Mouse (Mus musculus): ENCODE measurements around the gene Ppp4r3a.
"Not testable (repeated sequence)": the region's sequence is repeated elsewhere in the genome, so short reads cannot be mapped to it uniquely, and the experiment has no call there.

The Ppp4r3a gene

DNA sequence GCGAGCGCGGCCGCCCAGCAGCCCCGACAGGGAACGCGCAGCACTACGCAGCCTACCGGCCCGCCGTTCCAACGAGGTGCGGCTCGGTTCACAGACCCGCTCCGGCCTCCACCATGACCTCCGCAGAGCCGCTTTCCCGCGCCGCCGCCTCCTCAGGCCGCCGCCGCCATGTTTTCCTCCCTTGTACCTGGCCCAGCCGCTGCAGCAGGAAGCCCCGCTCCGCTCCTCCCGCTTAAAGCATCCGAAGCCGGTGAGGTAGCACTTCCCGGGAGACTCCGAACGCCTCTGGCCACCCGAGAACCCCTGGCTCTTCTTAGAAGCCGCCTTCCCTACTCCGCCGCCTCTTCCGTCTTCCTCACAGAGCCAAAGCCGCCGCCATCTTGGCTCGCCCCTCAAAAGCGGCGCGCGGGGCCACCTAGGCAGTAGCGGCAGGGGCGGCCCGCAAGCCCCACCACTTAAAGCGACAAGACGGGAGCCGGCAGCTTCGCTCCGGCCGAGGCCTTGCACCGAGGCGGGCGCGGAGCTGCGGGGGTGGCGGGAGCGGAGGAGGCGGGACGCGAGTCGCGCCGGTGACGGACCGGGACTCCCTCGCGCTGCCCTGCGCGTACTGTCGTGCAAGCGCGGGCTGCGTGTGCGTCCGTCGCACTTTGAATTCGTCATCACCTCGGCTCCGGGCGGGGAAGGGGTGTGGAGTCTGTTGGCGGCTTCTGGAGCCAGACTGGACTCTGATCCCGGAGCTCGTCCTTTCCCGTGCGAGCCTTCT, at the start of gene Ppp4r3a:
TSS of gene Ppp4r3a (minus strand) at position 627 of the 763 bp plus-strand sequence.
- in situ Hi-C loops (cut with MboI; ENCODE audit: low pct_unique_long_range_greater_than_20kb in 1 of 2, low sequenced_read_pairs in 2 of 2, unreplicated experiment in 1 of 2), result no loop called here

DNA sequence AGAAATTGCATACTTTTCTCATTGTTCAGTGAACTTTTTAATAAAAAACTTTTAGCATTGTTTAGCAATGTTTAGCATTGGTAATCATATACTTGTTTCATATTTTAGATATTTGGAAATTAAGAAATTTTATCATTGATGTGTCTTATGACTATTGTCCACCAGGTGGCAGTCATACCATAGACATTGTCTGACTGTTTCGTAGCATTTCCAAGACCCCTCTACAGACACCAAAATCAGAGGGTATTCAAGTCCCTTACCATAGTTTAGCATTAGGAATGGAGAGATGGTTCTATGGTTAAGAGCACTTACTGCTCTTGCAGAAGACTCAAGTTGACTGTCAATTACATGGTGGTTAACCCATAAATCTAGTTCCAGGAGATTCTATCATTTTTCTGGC, 39.5 kb upstream of the Ppp4r3a start:
- in situ Hi-C loops (cut with MboI; ENCODE audit: low pct_unique_long_range_greater_than_20kb in 1 of 2, low sequenced_read_pairs in 2 of 2, unreplicated experiment in 1 of 2), result loop anchor here in 1 of 2 experiments (25.0 kb wide), 1 partner anchor 239 kb away; no protein-coding TSS in a partner anchor

GRCm38 (mm10) chr12:101122066-101122465, 38.6 kb upstream of the Ppp4r3a start:
- in situ Hi-C loops (cut with MboI; ENCODE audit: low pct_unique_long_range_greater_than_20kb in 1 of 2, low sequenced_read_pairs in 2 of 2, unreplicated experiment in 1 of 2), result loop anchor here in 1 of 2 experiments (25.0 kb wide), 1 partner anchor 240 kb away; no protein-coding TSS in a partner anchor

DNA sequence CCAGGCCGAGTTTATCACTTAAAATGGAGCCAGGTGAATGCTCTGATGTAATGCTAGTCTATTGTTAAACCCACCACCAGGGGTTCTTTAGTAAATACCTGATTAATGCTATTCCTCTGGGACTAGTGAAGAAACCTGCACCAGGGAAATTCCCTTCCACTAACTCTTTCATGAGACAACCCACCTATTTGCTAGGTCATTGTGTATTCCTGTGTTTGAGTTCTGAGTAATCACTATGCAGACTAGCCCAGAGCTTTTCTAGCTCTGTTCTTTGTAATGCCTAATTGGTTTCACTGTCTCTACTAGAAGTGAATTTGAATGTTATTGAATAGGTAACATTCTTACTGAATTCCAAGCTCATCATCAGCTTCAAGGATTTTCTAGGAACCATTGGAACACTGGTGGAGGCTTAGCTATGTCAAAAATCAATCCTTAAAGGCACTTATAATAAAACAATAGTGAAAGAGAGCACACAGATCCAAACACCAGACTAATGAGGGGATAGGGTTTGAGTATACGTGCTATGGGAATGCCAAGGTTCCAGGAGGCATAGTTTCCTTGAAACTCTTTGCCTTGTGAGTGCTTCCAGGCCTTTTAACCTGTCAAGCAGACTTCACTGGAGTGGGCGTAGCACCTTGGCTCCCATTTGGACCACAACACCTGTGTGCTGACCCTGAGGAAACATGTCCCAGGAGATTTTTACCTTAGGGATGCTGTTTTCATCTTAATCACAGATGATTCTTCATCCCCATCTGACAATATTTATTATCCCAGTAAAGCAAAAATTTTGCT, 26.5 kb upstream of the Ppp4r3a start:
- in situ Hi-C loops (cut with MboI; ENCODE audit: low pct_unique_long_range_greater_than_20kb in 1 of 2, low sequenced_read_pairs in 2 of 2, unreplicated experiment in 1 of 2), result loop anchor here in 1 of 2 experiments (25.0 kb wide), 1 partner anchor 252 kb away; no protein-coding TSS in a partner anchor

GRCm38 (mm10) chr12:101107722-101108121, 24.2 kb upstream of the Ppp4r3a start:
- in situ Hi-C loops (cut with MboI; ENCODE audit: low pct_unique_long_range_greater_than_20kb in 1 of 2, low sequenced_read_pairs in 2 of 2, unreplicated experiment in 1 of 2), result loop anchor here in 1 of 2 experiments (25.0 kb wide), 1 partner anchor 255 kb away; no protein-coding TSS in a partner anchor

- in situ Hi-C loops (cut with MboI; ENCODE audit: low pct_unique_long_range_greater_than_20kb in 1 of 2, low sequenced_read_pairs in 2 of 2, unreplicated experiment in 1 of 2), result loop anchor here in 1 of 2 experiments (25.0 kb wide), 1 partner anchor 257 kb away; no protein-coding TSS in a partner anchor
These were observed 22.1 kb upstream of the Ppp4r3a start for GRCm38 (mm10) chr12:101105571-101105970.

GRCm38 (mm10) chr12:101102648-101103047, 19.1 kb upstream of the Ppp4r3a start:
- in situ Hi-C loops (cut with MboI; ENCODE audit: low pct_unique_long_range_greater_than_20kb in 1 of 2, low sequenced_read_pairs in 2 of 2, unreplicated experiment in 1 of 2), result loop anchor here in 1 of 2 experiments (25.0 kb wide), 1 partner anchor 260 kb away; no protein-coding TSS in a partner anchor

DNA sequence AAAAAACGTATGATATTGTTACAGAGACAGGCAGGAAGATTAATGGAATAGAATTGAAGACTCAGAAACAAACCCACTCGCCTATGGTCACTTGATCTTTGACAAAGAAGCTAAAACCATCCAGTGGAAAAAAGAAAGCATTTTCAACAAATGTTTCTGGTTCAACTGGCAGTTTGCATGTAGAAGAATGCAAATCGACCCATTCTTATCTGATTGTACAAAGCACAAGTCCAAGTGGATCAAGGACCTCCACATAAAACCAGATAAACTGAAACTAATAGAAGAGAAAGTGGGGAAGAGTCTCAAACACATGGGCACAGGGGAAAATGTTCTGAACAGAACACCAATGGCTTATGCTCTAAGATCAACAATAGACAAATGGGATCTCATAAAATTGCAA, 10.2 kb upstream of the Ppp4r3a start:
- in situ Hi-C loops (cut with MboI; ENCODE audit: low pct_unique_long_range_greater_than_20kb in 1 of 2, low sequenced_read_pairs in 2 of 2, unreplicated experiment in 1 of 2), result not testable (repeated sequence)

DNA sequence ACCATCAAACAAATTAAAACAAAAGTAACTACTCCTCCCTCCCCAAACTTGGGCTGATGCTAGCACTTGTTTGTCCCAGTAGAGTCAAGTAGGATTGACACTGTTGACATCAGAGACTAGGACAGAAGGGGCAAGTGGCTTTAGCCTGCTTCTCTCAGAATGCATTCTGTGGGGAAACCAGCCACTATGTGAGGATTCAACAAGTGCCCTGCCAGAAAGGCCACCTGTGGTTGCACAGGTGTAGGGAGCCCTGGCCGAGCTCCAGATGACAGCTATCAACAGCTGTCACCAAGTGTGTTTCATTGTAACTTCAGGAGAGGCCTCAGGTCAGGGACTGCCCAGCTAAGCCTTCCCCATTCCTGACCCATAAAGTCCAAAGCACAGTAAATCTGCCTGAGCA, 6.5 kb upstream of the Ppp4r3a start:
- in situ Hi-C loops (cut with MboI; ENCODE audit: low pct_unique_long_range_greater_than_20kb in 1 of 2, low sequenced_read_pairs in 2 of 2, unreplicated experiment in 1 of 2), result no loop called here

DNA sequence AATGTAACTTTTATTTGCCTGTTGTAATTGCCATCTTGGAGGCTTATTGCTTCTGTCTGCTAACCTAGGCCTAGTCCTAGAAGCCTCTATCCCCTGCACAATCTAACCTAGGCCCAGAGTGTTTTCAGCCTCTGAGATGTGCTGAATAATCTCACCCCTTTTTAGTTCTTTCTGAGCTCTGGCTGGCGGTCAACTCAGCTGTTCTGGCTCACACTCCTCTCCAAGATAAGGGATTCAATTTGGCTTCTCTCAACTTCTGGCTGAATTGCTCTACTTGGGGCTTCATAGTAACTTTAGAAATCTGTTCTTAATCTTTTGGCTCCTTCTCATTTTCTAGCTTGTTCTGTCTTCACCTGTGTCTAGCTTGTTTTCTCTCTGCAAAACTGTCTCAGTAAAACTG, 3.9 kb upstream of the Ppp4r3a start:
- in situ Hi-C loops (cut with MboI; ENCODE audit: low pct_unique_long_range_greater_than_20kb in 1 of 2, low sequenced_read_pairs in 2 of 2, unreplicated experiment in 1 of 2), result no loop called here

DNA sequence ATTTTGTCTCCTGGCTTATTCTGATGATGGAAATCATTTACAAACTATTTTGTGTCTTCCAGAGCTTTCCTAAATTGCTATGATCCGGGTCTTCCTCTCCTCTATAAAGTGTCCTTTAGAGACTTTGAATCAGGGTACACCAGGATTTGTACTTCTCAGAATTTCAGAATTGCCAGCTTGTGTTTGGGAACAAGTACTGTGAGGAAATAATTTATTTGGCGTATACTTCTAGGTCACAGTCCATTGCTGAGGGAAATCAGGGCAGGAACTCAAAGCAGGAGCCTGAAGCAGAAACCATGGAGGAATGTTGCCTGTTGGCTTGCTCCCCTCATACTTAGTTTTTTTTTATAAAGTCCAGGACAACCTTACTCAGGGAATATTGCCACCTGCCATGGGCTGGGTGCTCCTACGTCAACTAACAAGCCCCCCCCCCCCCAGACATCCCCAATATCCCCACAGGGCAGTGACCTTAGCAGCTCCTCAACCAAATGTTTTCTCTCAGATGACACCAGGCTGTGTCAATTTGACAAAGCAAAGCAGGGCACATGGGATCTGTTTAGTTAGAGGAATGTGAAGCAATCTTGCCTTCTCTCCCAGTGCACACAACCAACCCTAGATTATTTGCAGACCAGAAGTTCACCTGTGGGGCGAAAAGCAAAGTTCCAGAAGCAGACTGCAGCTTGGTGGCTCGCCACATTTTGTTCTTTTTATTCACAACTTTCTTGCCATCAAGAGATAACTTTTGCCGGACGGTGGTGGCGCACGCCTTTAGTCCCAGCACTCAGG, 1.6 kb upstream of the Ppp4r3a start:
- in situ Hi-C loops (cut with MboI; ENCODE audit: low pct_unique_long_range_greater_than_20kb in 1 of 2, low sequenced_read_pairs in 2 of 2, unreplicated experiment in 1 of 2), result no loop called here

DNA sequence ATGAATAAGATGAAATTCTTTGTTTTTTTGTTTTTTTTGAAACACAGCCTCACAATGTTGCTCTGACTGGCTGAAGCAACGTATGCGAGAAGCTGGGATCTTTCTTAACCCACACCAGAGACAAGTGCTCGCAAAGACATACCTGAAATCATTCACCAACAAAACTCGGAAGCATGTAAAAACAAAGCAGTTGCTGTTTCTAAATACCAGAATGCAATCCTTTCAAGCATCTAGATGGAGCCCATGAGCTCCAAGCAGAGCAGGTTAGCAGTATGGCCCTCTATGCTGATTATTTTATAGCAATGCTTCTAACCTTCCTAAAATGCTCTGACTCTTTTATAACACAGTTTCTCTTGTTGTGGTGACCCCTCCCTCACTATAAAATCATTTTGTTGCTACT, 735 bp upstream of the Ppp4r3a start:
- in situ Hi-C loops (cut with MboI; ENCODE audit: low pct_unique_long_range_greater_than_20kb in 1 of 2, low sequenced_read_pairs in 2 of 2, unreplicated experiment in 1 of 2), result no loop called here

- in situ Hi-C loops (cut with MboI; ENCODE audit: low pct_unique_long_range_greater_than_20kb in 1 of 2, low sequenced_read_pairs in 2 of 2, unreplicated experiment in 1 of 2), result no loop called here
These were observed 315 bp upstream of the Ppp4r3a start for GRCm38 (mm10) chr12:101083839-101084195.

DNA sequence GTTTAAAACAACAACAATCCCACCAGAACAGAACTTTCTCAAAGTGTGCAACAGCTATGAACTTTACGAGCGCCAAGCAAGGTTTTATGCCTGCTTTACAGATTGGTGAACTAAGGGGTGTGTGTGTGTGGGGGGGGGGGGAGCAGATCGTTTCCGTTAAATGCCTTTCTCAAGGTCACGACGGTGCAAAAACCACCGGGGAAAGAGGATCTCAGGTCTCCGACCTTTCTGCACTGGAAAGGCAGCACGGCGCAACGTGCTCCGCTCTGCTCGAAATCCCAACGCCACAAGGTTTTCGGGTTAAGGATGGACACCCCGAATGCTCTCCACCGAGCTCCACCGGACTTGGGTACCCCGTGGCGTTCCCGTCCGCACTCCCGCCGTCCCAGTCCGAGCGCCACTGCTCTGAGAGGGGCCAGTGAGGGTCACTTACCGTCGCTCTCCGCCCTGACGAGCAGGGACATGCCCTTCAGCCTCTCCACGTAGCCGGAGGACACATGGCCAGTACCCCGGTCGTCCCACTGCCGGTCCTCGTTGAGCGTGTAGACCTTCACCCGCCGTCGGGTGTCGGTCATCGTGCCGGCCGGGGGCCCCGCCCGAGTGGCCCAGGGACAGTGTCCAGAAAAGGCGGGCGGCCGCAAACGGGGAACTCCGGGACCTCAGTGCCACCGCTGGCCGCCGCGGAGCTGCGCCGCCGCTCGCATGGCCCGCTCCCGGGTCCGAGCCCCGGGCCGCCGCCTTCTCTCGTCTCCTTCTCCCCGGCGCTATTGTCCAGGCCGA, 1.0 kb downstream of the Ppp4r3a start:
- in situ Hi-C loops (cut with MboI; ENCODE audit: low pct_unique_long_range_greater_than_20kb in 1 of 2, low sequenced_read_pairs in 2 of 2, unreplicated experiment in 1 of 2), result no loop called here

GRCm38 (mm10) chr12:101077955-101078354, 5.5 kb downstream of the Ppp4r3a start:
- in situ Hi-C loops (cut with MboI; ENCODE audit: low pct_unique_long_range_greater_than_20kb in 1 of 2, low sequenced_read_pairs in 2 of 2, unreplicated experiment in 1 of 2), result no loop called here

GRCm38 (mm10) chr12:101075433-101075832, 8.1 kb downstream of the Ppp4r3a start:
- in situ Hi-C loops (cut with MboI; ENCODE audit: low pct_unique_long_range_greater_than_20kb in 1 of 2, low sequenced_read_pairs in 2 of 2, unreplicated experiment in 1 of 2), result no loop called here

- in situ Hi-C loops (cut with MboI; ENCODE audit: low pct_unique_long_range_greater_than_20kb in 1 of 2, low sequenced_read_pairs in 2 of 2, unreplicated experiment in 1 of 2), result no loop called here
These were observed 8.6 kb downstream of the Ppp4r3a start for GRCm38 (mm10) chr12:101074821-101075429.

GRCm38 (mm10) chr12:101069813-101070212, 13.7 kb downstream of the Ppp4r3a start:
- in situ Hi-C loops (cut with MboI; ENCODE audit: low pct_unique_long_range_greater_than_20kb in 1 of 2, low sequenced_read_pairs in 2 of 2, unreplicated experiment in 1 of 2), result no loop called here
